Mouse (Mus musculus): ENCODE results near the gene Tdpoz5.
"Not testable (repeated sequence)": the region's sequence is repeated elsewhere in the genome, so short reads cannot be mapped to it uniquely, and the experiment has no call there.

Gene Tdpoz5

GRCm38 (mm10) chr3:93961214-93961613, at the start of gene Tdpoz5:
TSS of gene Tdpoz5 (minus strand) at chr3:93961314.
- not testable (repeated sequence) for DNase-seq

DNA sequence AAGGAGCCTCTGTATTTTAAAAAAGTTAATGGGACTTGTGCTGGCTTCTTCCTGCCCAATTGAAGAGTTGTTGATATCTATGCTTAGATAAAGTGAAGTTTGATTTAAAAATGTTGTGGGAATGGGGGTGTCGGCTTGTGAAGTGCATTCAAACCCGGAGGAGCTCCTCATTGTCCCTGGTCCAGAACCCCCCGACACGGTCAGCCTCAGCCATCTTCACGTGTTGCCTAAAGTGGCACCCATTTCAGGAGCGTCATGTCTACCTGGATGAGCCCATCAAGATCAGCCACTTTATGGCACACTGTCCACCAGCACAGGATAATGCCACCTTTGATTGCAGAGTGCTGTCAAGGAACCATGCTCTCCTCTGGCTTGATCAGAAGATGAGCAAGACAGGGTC, 7.8 kb upstream of the Tdpoz5 start:
- not testable (repeated sequence) for DNase-seq

DNA sequence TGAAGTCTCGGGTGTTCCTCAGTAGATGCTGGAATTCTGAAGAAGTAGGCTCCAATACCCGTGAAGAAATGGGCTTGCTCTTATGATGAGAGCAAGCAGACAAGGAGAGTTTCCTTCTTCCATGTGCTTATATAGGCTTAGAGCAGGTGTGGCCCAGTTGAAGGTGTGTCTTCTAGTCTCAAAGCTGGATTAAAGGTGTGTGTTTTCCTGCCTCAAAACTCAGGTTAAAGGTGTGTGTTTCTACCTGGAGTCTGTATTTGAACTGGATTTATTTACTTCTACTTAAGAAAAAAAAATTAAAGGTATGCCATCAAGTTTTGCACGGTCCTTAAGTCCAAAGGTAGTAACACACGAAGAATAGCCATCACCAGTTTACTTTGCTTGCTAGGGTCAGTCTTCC, 17.7 kb downstream of the Tdpoz5 start, which contains the start of gene Gm9117:
Gm9117 (minus strand) TSS at position 101 of the 400 bp plus-strand sequence.
- DNase-seq: not testable (repeated sequence)

- not testable (repeated sequence) for DNase-seq
Observed at GRCm38 (mm10) chr3:93938386-93938785, 22.7 kb downstream of the Tdpoz5 start.
